31 mouse cellular contexts compared by ENCODE assay signal in genomic region chr2:147415037-147415436, GRCm38 (mm10). TPM values are rescaled to one million over a fixed set of nuclear protein-coding genes. Genes with fewer than 3 reads are reported as not detected.
A peak's percentile ranks its signal among the peaks of the same experiment; 100 is the strongest.
DNase-seq lines count a peak whose midpoint lies in the region; ATAC-seq and TF ChIP-seq lines count a peak whose summit lies in the region.
"Had no signal": no experiment of that assay in that cellular context is flagged by ENCODE, and none has a peak within 500 bp of the region (broad histone marks: within the 10 kb centered on the region; RNA-seq: fewer than 3 reads in every experiment).

No protein-coding gene starts in this region.

- no peaks in the 10 kb centered on the region for H3K36me3 ChIP-seq in forebrain, embryonic 14.5 days (ENCODE audit: control insufficient read depth, insufficient read depth, low read length)
- no peaks in the 10 kb centered on the region for H3K36me3 ChIP-seq in forebrain, postnatal 0 days (ENCODE audit: insufficient read depth)
- no peaks in the 10 kb centered on the region for H3K36me3 ChIP-seq in neural tube, embryonic 15.5 days
- H3K36me3 ChIP-seq: embryonic facial prominence, embryonic 10.5 days; embryonic facial prominence, embryonic 13.5 days; forebrain, embryonic 12.5 days; G1E; heart, embryonic 10.5 days; heart, embryonic 13.5 days had no signal

- DNase-seq in forebrain, embryonic 14.5 days (ENCODE audit: low spot score), result peak; percentile 1
- DNase-seq in forebrain, postnatal 0 days, result no peak
- no peak for DNase-seq in layer of hippocampus, adult 2 months (ENCODE audit: low spot score in 2 of 2)
- no peak for DNase-seq in layer of hippocampus, postnatal 10 days (ENCODE audit: low spot score in 2 of 2)
- no peak for DNase-seq in neural tube, embryonic 10.5 days (ENCODE audit: extremely low spot score, low spot score)
- DNase-seq: adrenal gland, postnatal 10 days; adrenal gland, postnatal 36 days; B cell, adult 2 months; cerebellum, adult 2 months; cerebellum, adult 9-11 months; cerebellum, postnatal 25 days; gastrocnemius, adult 2 months; gastrocnemius, postnatal 14 days; heart, adult 18-20 months; heart, postnatal 14 days; heart, postnatal 4 days had no signal

- ATAC-seq in forebrain, embryonic 14.5 days, result no peak
- no peak for ATAC-seq in forebrain, postnatal 0 days
- ATAC-seq in neural tube, embryonic 15.5 days (ENCODE audit: low FRiP score), result 0 out of 2 replicates have a peak, but pooled peaks have one; percentile 17
- ATAC-seq: forebrain, embryonic 16.5 days; hindbrain, postnatal 0 days; inflammation-experienced regulatory T-cells, adult 6 months; Patski had no signal

- WGBS in forebrain, embryonic 14.5 days, result 91% methylated on average over 3 of the region's 3 CpGs
- 95% methylated on average over 3 of the region's 3 CpGs for WGBS in forebrain, postnatal 0 days
- 92% methylated on average over 3 of the region's 3 CpGs for WGBS in neural tube, embryonic 15.5 days

- no peak overlapping the region for H3K9ac ChIP-seq in forebrain, embryonic 14.5 days (ENCODE audit: low read length)
- H3K9ac ChIP-seq in forebrain, postnatal 0 days, result no peak overlapping the region
- no peak overlapping the region for H3K9ac ChIP-seq in neural tube, embryonic 15.5 days (replicated peaks)
- H3K9ac ChIP-seq: embryonic facial prominence, embryonic 13.5 days; forebrain, embryonic 12.5 days; heart, embryonic 13.5 days; hindbrain, embryonic 14.5 days had no signal

- no peak for TF ChIP-seq CTCF in forebrain, postnatal 0 days (IDR thresholded peaks at IDR 0.05; ENCODE audit: low read depth)
- peak; percentile 53 for TF ChIP-seq CTCF in layer of hippocampus, adult 2 months (conservative IDR thresholded peaks at IDR 0.05)

- no peaks in the 10 kb centered on the region for H3K9me3 ChIP-seq in forebrain, embryonic 14.5 days (replicated peaks; ENCODE audit: control insufficient read depth, low read length)
- H3K9me3 ChIP-seq in forebrain, postnatal 0 days (ENCODE audit: low read length), result no peaks in the 10 kb centered on the region
- no peaks in the 10 kb centered on the region for H3K9me3 ChIP-seq in neural tube, embryonic 15.5 days (replicated peaks)
- H3K9me3 ChIP-seq: embryonic facial prominence, embryonic 10.5 days; embryonic facial prominence, embryonic 13.5 days; forebrain, embryonic 12.5 days; heart, embryonic 10.5 days; heart, embryonic 13.5 days had no signal

- H3K4me1 ChIP-seq in forebrain, embryonic 14.5 days (ENCODE audit: control insufficient read depth, insufficient read depth, low read length), result no peaks in the 10 kb centered on the region
- no peaks in the 10 kb centered on the region for H3K4me1 ChIP-seq in forebrain, postnatal 0 days (ENCODE audit: insufficient read depth)
- no peaks in the 10 kb centered on the region for H3K4me1 ChIP-seq in neural tube, embryonic 15.5 days
- H3K4me1 ChIP-seq: embryonic facial prominence, embryonic 10.5 days; forebrain, embryonic 12.5 days; heart, embryonic 10.5 days; heart, embryonic 13.5 days had no signal

- no peaks in the 10 kb centered on the region for H3K27me3 ChIP-seq in forebrain, embryonic 14.5 days (replicated peaks; ENCODE audit: control insufficient read depth, insufficient read depth, low read length)
- no peaks in the 10 kb centered on the region for H3K27me3 ChIP-seq in forebrain, postnatal 0 days (ENCODE audit: insufficient read depth, low read length)
- H3K27me3 ChIP-seq in neural tube, embryonic 15.5 days (replicated peaks), result no peaks in the 10 kb centered on the region
- H3K27me3 ChIP-seq: CH12.LX; embryonic facial prominence, embryonic 13.5 days; forebrain, embryonic 12.5 days; heart, embryonic 13.5 days; Patski had no signal

- H3K27ac ChIP-seq in forebrain, embryonic 14.5 days (ENCODE audit: low read depth, low read length), result no peak overlapping the region
- no peak overlapping the region for H3K27ac ChIP-seq in forebrain, postnatal 0 days (ENCODE audit: low read depth, low read length)
- H3K27ac ChIP-seq in layer of hippocampus, adult 2 months, result no peak overlapping the region
- H3K27ac ChIP-seq in neural tube, embryonic 15.5 days (replicated peaks), result no peak overlapping the region
- H3K27ac ChIP-seq: embryonic facial prominence, embryonic 10.5 days; embryonic facial prominence, embryonic 13.5 days; forebrain, embryonic 12.5 days; gastrocnemius, adult 2 months; heart, embryonic 10.5 days; heart, embryonic 13.5 days; hindbrain, embryonic 14.5 days; hindbrain, postnatal 0 days had no signal

- no peak overlapping the region for H3K4me3 ChIP-seq in forebrain, embryonic 14.5 days (ENCODE audit: low read depth, low read length)
- H3K4me3 ChIP-seq in forebrain, postnatal 0 days (ENCODE audit: low read depth, low read length), result no peak overlapping the region
- no peak overlapping the region for H3K4me3 ChIP-seq in layer of hippocampus, adult 2 months
- no peak overlapping the region for H3K4me3 ChIP-seq in neural tube, embryonic 15.5 days (replicated peaks)
- H3K4me3 ChIP-seq: embryonic facial prominence, embryonic 10.5 days; embryonic facial prominence, embryonic 13.5 days; erythroblast, embryonic 14.5 days; forebrain, embryonic 12.5 days; gastrocnemius, adult 2 months; heart, embryonic 10.5 days; heart, embryonic 13.5 days had no signal

- H3K4me2 ChIP-seq in forebrain, embryonic 14.5 days (ENCODE audit: low read length), result no peak overlapping the region
- H3K4me2 ChIP-seq in forebrain, postnatal 0 days (ENCODE audit: low read depth), result no peak overlapping the region
- no peak overlapping the region for H3K4me2 ChIP-seq in neural tube, embryonic 15.5 days
- H3K4me2 ChIP-seq: embryonic facial prominence, embryonic 13.5 days; forebrain, embryonic 12.5 days; heart, embryonic 13.5 days; hindbrain, embryonic 14.5 days had no signal

RNA-seq across cellular contexts. Expression of gene Pax1, which starts 53.3 kb away (rescaled TPM):
- not detected in 2 replicates for polyA plus RNA-seq in forebrain, embryonic 14.5 days (2014; fragmentation: Nextera tagmentation; extraction: Ambion mirVana)
- 0.19 TPM in 1 of 2 replicates, not detected in the other for total RNA-seq in forebrain, postnatal 0 days (2014; rRNA removed)
- not detected in 2 replicates for polyA plus RNA-seq in forebrain, postnatal 0 days (2015; fragmentation: Nextera tagmentation; extraction: Ambion mirVana)
- total RNA-seq in layer of hippocampus, adult 2 months (2021), result under 1 TPM in 1 of 2 experiments, not detected in 1; 0.18 TPM
- not detected for total RNA-seq in layer of hippocampus, postnatal 10 days (2021)
- polyA plus RNA-seq in neural tube, embryonic 15.5 days (2015; fragmentation: Nextera tagmentation; extraction: Ambion mirVana), result 0.74 and 20.4 TPM in 2 replicates
- total RNA-seq: adrenal gland, postnatal 10 days; adrenal gland, postnatal 36 days; CH12.LX; common myeloid progenitor, adult 5-6 weeks; gastrocnemius, adult 2 months; heart, adult 18-20 months; heart, postnatal 4 days; hindbrain, postnatal 0 days had no signal
- polyA plus RNA-seq: erythroblast, embryonic 14.5 days; forebrain, embryonic 16.5 days; G1E; hindbrain, embryonic 14.5 days; hindbrain, postnatal 0 days; inflammation-experienced regulatory T-cells, adult 6 months; Patski had no signal
